Mouse (Mus musculus): ENCODE results near the gene Inhbc. TPM values are rescaled to one million over a fixed set of nuclear protein-coding genes. Genes with fewer than 3 reads are reported as not detected.
A peak's percentile ranks its signal among the peaks of the same experiment; 100 is the strongest.
"Not testable (repeated sequence)": the region's sequence is repeated elsewhere in the genome, so short reads cannot be mapped to it uniquely, and the experiment has no call there.

Inhbc gene
- total and polyA plus RNA-seq, 3 experiments = not detected

DNA sequence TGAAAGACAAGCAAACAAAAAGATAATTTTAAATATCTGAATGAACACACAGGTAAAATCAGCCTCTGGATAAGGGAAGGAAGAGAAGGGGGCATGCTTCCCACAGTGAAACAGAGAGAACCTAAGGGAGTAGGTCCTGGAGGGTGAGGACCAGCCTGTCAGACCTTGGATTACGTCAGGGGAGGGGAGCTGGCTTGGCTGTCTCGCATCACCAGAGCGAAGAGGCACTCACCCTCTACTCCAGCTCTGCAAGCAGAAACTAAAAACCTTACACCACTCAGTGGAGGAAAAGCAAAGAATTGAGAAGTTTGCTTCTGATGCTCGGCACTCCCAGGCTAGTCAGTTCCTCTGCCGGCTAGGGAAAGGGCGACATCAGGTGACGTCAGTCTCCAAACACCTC is 50.3 kb downstream of the Inhbc start:
- Histone ChIP-seq H3K79me2 (replicated peaks; ENCODE audit: control insufficient read depth, insufficient read depth, low read length) (no peaks in the 10 kb centered on the region), H3K4me3 (no peak overlapping the region), H3K4me1 (ENCODE audit: control insufficient read depth, insufficient read depth, low read length) (no peaks in the 10 kb centered on the region), H3K9ac (ENCODE audit: low read depth, low read length) (no peak overlapping the region), H3K27ac (no peak overlapping the region), H3K27me3 (ENCODE audit: control insufficient read depth, insufficient read depth, low read length) (no peaks in the 10 kb centered on the region), H3K36me3 (ENCODE audit: control insufficient read depth, insufficient read depth, low read length) (no peaks in the 10 kb centered on the region)
- intact Hi-C loops (cut with DNase I) = no loop called here
- no peak for DNase-seq
- WGBS = 62% methylated on average over 7 of the region's 7 CpGs
- no peak for TF ChIP-seq CTCF (IDR thresholded peaks at IDR 0.05)
- TF ChIP-seq EP300 (IDR thresholded peaks at IDR 0.05; ENCODE audit: insufficient read depth, low read depth, low read length) = no peak
- no peak for TF ChIP-seq POLR2A (IDR thresholded peaks at IDR 0.05; ENCODE audit: insufficient read depth, low read depth, low read length)

DNA sequence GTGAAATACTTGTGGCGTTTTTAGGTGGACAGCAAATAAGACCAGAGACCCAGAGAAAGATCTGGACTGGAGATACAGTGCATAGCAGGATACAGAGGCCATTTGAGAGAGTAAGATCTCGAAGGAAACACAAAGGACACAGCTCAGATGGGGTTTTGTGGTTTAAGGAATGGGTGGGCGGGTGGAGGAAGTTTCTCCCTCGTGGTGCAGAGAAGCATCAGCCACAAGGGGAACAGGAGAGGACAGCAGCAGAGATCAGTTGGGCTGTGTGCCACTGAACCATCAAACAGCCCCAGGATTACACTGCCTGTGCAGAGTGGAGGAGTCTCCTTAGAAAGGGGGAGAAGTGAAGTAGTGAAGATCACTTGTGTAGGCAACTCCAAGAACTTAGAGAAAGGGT is 52.2 kb downstream of the Inhbc start:
- no peak for DNase-seq
- no peak overlapping the region for H3K27ac ChIP-seq
- no peak for TF ChIP-seq CTCF (IDR thresholded peaks at IDR 0.05)
- no peak for TF ChIP-seq POLR2A (IDR thresholded peaks at IDR 0.05; ENCODE audit: insufficient read depth, low read depth, low read length)
- TF ChIP-seq EP300 (IDR thresholded peaks at IDR 0.05; ENCODE audit: insufficient read depth, low read depth, low read length) = no peak
- intact Hi-C loops (cut with DNase I) = no loop called here
- H3K79me2 ChIP-seq (replicated peaks; ENCODE audit: control insufficient read depth, insufficient read depth, low read length) = no peaks in the 10 kb centered on the region
- no peak overlapping the region for H3K4me3 ChIP-seq
- no peaks in the 10 kb centered on the region for H3K36me3 ChIP-seq (ENCODE audit: control insufficient read depth, insufficient read depth, low read length)
- 35% methylated on average over 4 of the region's 4 CpGs for WGBS
- peaks cover under 1% of the 10 kb centered on the region; the same call in 1 of the 2 replicates for H3K4me1 ChIP-seq (ENCODE audit: control insufficient read depth, insufficient read depth, low read length)
- no peaks in the 10 kb centered on the region for H3K27me3 ChIP-seq (ENCODE audit: control insufficient read depth, insufficient read depth, low read length)
- H3K9ac ChIP-seq (ENCODE audit: low read depth, low read length) = no peak overlapping the region

DNA sequence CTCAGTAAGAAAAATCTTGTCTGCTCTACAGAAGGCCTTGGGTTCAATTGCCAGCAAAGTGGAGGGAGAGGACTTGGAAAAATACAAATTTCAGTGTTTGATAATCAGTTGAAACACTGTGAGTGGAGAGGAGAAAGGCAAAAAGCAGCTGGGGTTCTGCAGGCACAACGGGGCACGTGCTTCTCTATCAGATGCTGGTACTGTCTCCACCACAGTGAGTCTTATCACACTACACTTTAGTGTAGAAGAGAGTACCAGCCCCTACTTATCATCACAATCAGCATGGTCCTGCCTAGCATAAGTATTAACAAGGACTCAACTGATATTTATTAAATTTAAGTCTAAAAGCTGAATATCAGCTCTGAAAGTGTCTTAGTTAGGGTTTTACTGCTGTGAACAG is 53.0 kb downstream of the Inhbc start:
- peaks cover 2% of the 10 kb centered on the region; the same call in 1 of the 2 replicates for H3K4me1 ChIP-seq (ENCODE audit: control insufficient read depth, insufficient read depth, low read length)
- no peak for DNase-seq
- TF ChIP-seq POLR2A (IDR thresholded peaks at IDR 0.05; ENCODE audit: insufficient read depth, low read depth, low read length) = no peak
- TF ChIP-seq EP300 (IDR thresholded peaks at IDR 0.05; ENCODE audit: insufficient read depth, low read depth, low read length) = no peak
- TF ChIP-seq CTCF (IDR thresholded peaks at IDR 0.05) = no peak
- no peak overlapping the region for H3K4me3 ChIP-seq
- intact Hi-C loops (cut with DNase I) = no loop called here
- WGBS = 71% methylated on average over 2 of the region's 2 CpGs
- H3K36me3 ChIP-seq (ENCODE audit: control insufficient read depth, insufficient read depth, low read length) = no peaks in the 10 kb centered on the region
- H3K79me2 ChIP-seq (replicated peaks; ENCODE audit: control insufficient read depth, insufficient read depth, low read length) = no peaks in the 10 kb centered on the region
- no peak overlapping the region for H3K27ac ChIP-seq
- H3K9ac ChIP-seq (ENCODE audit: low read depth, low read length) = no peak overlapping the region
- H3K27me3 ChIP-seq (ENCODE audit: control insufficient read depth, insufficient read depth, low read length) = no peaks in the 10 kb centered on the region

DNA sequence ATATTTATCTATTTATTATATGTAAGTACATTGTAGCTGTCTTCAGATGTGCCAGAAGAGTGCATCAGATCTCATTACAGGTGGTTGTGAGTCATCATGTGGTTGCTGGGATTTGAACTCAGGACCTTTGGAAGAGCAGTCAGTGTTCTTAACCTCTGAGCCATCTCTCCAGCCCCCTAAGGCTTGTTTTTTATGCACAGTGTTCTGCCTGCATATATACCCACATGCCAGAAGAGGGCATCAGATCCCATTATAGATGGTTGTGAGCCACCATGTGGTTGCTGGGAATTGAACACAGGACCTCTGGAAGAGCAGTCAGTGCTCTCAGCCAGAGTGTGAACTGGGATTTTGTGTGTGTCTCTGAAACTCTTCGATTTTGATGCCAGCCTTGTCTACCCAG is 55.3 kb downstream of the Inhbc start:
- H3K4me3 ChIP-seq; DNase-seq; H3K79me2 ChIP-seq (replicated peaks; ENCODE audit: control insufficient read depth, insufficient read depth, low read length); H3K4me1 ChIP-seq (ENCODE audit: control insufficient read depth, insufficient read depth, low read length); H3K27ac ChIP-seq; H3K27me3 ChIP-seq (ENCODE audit: control insufficient read depth, insufficient read depth, low read length); H3K36me3 ChIP-seq (ENCODE audit: control insufficient read depth, insufficient read depth, low read length); H3K9ac ChIP-seq (ENCODE audit: low read depth, low read length): not testable (repeated sequence)
- intact Hi-C loops (cut with DNase I) = loop anchor here (5.0 kb wide), 1 partner anchor 193 kb away; the partner anchor contains the start of gene Os9
- 67% methylated on average over 1 of the region's 1 CpGs for WGBS

GRCm38 (mm10) chr10:127313516-127313915 is 56.7 kb downstream of the Inhbc start:
- intact Hi-C loops (cut with DNase I) = loop anchor here (5.0 kb wide), 1 partner anchor 191 kb away; the partner anchor contains the start of gene Os9
- H3K27me3 ChIP-seq (ENCODE audit: control insufficient read depth, insufficient read depth, low read length); DNase-seq; H3K36me3 ChIP-seq (ENCODE audit: control insufficient read depth, insufficient read depth, low read length); H3K4me1 ChIP-seq (ENCODE audit: control insufficient read depth, insufficient read depth, low read length); H3K4me3 ChIP-seq; H3K79me2 ChIP-seq (replicated peaks; ENCODE audit: control insufficient read depth, insufficient read depth, low read length); H3K9ac ChIP-seq (ENCODE audit: low read depth, low read length); H3K27ac ChIP-seq: not testable (repeated sequence)
- WGBS = 87% methylated on average over 5 of the region's 5 CpGs

GRCm38 (mm10) chr10:127312858-127313257 is 57.4 kb downstream of the Inhbc start:
- Histone ChIP-seq H3K36me3 (ENCODE audit: control insufficient read depth, insufficient read depth, low read length) (no peaks in the 10 kb centered on the region), H3K27me3 (ENCODE audit: control insufficient read depth, insufficient read depth, low read length) (no peaks in the 10 kb centered on the region), H3K9ac (ENCODE audit: low read depth, low read length) (no peak overlapping the region), H3K4me3 (no peak overlapping the region), H3K4me1 (ENCODE audit: control insufficient read depth, insufficient read depth, low read length) (peaks cover 2% of the 10 kb centered on the region), H3K27ac (peak overlapping the region; percentile 89), H3K79me2 (replicated peaks; ENCODE audit: control insufficient read depth, insufficient read depth, low read length) (no peaks in the 10 kb centered on the region)
- TF ChIP-seq EP300 (IDR thresholded peaks at IDR 0.05; ENCODE audit: insufficient read depth, low read depth, low read length) = no peak
- no peak for TF ChIP-seq POLR2A (IDR thresholded peaks at IDR 0.05; ENCODE audit: insufficient read depth, low read depth, low read length)
- TF ChIP-seq CTCF (IDR thresholded peaks at IDR 0.05) = no peak
- intact Hi-C loops (cut with DNase I) = loop anchor here (5.0 kb wide), 1 partner anchor 191 kb away; the partner anchor contains the start of gene Os9
- 34% methylated on average over 4 of the region's 4 CpGs for WGBS
- no peak for DNase-seq
